Mouse (Mus musculus): ENCODE measurements around the gene Garnl3.

Gene Garnl3

GRCm38 (mm10) chr2:33131500-33132092 lies at the start of gene Garnl3:
Garnl3 (minus strand) TSS chr2:33131654.
- in situ Hi-C loops (cut with MboI, MseI): loop anchor here (5.0 to 10.0 kb wide), 2 partner anchors 144 to 1773 kb away; no protein-coding TSS in a partner anchor

- in situ Hi-C loops (cut with MboI, MseI): no loop called here
Observed at GRCm38 (mm10) chr2:33179930-33180630, 48.6 kb upstream of the Garnl3 start.

DNA sequence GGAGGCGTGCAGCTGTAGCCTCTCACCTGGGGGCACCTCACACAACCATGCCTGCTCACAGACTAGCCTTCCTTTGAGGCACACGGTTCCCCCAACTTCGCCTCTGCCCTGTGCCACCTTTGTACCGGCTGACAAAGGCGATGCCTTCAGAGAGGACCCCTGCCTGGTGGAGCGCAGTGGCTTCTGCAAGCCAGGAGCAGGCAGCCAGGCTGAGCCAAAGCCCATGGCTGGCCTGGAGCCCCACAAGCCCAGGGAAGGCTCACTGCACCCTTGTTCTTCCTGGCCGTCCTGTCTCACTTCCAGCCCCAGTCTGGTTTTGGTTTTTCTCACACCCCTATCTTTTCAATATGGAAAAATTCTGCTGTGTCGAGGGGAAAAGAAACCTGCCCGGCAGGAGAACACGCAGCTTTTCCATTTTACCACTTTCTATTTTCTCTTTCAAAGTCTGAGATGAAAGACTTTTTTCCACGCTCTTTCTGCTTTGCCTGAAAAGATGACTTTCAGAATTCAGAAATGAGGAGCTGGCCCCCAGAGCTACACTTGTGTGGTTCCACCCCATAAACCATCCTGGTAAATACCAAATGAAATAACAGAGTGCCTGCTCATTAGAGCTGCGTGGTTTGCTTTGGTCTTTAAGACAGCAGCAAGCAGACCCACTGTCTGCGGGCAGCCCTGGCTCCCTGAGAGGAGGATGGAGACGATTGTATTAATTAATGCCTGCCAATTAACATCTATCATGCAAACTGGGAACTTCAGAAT lies 47.9 kb upstream of the Garnl3 start:
- in situ Hi-C loops (cut with MboI, MseI): no loop called here

DNA sequence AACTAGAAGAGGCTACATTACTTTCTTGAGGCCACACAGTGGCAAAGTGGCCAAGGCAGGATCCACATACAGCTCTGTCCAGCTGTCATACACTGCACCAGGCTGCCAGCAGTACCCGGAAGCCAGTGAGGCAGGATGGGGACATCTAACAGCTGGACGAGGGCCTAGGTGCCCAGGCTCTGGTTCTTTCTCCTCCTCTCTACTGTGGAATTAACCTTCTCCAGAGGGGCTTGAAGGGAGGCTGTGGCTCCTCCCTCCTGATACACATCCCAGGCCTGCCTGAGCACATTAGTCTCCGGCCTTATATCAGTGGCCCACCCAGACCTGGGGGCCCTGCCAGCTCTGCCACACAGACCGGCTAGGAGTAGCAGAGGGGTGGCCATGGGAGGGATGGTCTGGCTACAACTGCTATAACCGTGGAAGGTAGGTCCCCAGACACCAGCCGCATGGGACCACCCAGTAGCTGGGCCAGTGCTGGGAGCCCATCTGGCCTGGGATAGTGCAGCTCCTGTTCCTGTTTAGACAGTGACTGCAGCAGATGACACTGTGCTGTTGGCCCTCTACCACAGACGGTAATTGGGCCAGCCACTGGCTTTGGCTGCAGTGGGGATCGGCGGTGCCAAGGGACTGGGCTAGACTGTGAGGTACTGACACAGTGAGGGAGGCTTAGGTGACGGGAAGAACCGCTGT lies 46.9 kb upstream of the Garnl3 start:
- in situ Hi-C loops (cut with MboI, MseI): no loop called here

DNA sequence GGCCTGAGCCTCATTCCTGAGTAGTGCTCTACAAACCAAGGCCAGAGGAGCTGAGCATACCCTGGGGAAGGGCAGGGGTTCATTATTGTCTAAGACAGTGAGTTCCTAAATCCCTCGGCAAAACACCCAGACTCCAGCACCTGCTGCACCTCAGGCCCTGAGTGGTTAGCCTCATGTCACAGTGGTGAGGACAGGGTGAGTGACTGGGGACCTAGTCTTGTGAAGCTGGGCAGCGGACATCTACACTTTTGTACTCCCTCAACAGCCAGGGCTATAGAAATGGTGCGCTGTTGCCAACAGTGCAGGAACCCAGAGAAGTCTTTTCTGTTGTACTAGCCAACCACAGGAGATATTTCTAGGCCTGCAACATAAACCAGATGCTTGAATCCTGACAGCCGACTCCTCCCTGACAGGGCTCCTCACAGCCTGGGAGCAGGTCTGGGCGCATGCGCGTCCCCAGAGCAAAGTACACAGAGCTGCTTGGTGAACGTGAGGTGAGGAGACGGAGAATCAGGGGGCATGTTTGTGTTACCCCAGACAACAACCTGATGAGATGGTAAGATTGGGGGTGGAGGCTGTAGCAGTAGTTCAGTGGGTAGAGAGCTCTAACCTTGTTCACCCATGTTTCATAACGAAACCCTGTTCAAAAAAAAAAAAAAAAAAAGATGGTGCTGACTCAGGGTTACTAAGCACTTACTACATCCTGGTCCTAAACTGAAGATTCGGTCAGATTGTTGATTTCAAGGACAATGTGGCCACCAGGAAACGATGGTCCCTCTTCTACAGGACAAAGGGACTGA lies 46.2 kb upstream of the Garnl3 start:
- in situ Hi-C loops (cut with MboI, MseI): no loop called here

GRCm38 (mm10) chr2:33176921-33177320 lies 45.5 kb upstream of the Garnl3 start:
- in situ Hi-C loops (cut with MboI, MseI): no loop called here

GRCm38 (mm10) chr2:33176516-33176915 lies 45.1 kb upstream of the Garnl3 start:
- in situ Hi-C loops (cut with MboI, MseI): no loop called here

GRCm38 (mm10) chr2:33173686-33174085 lies 42.2 kb upstream of the Garnl3 start:
- in situ Hi-C loops (cut with MboI, MseI): no loop called here

DNA sequence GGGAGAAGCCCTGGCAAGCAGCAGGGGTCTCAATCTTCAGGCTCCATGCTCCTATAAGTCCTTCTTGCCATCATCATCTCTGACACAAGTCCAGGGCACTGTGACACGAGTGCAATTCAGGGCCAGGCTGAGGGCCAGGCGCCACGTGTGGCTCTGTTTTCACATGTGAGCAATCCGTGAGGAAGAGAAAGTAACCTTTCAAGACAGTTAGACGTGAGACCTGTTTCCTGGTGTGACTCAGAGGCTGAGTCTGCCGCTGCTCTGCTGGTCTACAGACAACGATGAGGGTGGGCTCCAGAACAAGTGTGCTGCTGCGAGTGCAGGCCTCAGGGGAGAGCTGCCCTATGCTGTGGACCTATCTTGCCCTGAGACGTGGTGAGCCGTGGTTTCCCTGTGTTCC lies 41.7 kb upstream of the Garnl3 start:
- in situ Hi-C loops (cut with MboI, MseI): no loop called here

GRCm38 (mm10) chr2:33170777-33171565 lies 39.5 kb upstream of the Garnl3 start:
- in situ Hi-C loops (cut with MboI, MseI): no loop called here

GRCm38 (mm10) chr2:33169445-33169844 lies 38.0 kb upstream of the Garnl3 start:
- in situ Hi-C loops (cut with MboI, MseI): no loop called here

GRCm38 (mm10) chr2:33167060-33167459 lies 35.6 kb upstream of the Garnl3 start:
- in situ Hi-C loops (cut with MboI, MseI): no loop called here

DNA sequence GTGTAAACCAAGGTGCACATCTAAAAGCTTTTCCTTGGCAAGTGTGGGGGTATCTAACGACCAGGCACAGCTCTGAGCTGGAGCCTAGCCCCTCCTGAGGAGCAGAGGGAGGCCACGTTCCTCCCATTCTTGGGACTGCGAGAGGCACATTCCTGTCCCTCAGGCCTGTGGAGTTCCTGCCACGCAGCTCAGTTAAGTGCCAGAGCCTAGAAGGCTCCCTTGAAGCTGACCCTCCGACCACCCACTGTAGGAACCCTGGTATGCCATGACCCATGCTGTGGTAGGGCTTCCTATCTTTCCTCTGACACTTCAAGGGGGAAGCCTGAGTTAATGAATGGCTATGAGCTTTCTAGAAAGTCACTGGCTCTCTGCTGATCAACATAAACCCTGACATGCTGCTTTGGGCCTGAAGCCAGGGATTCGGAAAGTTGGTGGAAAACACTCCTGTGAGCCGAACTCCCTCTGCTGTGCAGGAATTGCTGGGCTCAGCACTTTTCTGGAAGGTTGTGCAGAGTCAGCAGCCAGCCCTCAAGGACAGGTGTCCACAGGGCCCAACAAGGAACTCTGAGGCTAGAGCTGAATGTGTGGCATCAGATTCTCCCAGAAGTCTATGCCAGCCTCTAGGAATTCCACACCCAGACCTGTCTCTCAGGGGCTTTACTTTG lies 34.4 kb upstream of the Garnl3 start:
- in situ Hi-C loops (cut with MboI, MseI): no loop called here

DNA sequence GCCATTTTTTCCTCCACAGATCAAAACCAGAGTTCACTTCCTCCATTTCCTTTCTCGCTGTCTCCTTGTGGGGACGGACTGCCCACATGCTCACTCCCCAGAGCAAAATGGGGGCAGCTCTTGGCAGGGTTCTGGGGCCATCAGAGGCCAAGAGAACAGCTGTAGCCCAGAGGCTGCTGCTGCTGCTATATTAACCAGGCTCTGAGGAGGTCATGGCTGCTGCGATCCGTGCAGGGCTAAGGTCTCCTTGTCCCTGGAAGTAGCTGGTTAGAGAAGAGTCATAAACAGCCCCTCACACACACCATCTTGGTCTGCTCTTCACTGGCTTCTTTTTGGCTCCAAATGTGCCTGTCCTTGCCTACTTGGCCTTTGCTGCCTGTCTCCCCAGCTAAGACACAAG lies 33.8 kb upstream of the Garnl3 start:
- in situ Hi-C loops (cut with MboI, MseI): no loop called here

DNA sequence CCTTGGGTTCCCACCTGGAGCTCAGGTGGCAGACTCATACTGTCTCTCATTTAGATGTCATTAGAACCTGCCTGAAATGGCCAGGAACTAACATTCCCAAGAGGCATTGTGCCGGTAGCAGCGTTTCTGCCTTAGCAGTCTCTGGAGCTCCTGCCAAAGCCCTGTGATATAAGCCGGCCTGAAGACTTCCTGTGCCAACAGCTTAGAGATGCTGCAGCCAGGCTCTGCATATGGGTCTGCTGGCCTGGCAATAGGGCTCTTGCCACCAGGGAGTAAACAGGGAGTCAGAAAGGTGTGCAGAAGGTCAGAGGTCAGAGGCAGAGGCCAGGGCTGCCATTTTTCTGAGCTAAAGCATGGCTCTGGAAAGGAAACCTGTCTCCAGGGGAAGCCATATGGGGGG lies 33.2 kb upstream of the Garnl3 start:
- in situ Hi-C loops (cut with MboI, MseI): no loop called here

- in situ Hi-C loops (cut with MboI, MseI): no loop called here
Observed at GRCm38 (mm10) chr2:33162126-33162525, 30.7 kb upstream of the Garnl3 start.

DNA sequence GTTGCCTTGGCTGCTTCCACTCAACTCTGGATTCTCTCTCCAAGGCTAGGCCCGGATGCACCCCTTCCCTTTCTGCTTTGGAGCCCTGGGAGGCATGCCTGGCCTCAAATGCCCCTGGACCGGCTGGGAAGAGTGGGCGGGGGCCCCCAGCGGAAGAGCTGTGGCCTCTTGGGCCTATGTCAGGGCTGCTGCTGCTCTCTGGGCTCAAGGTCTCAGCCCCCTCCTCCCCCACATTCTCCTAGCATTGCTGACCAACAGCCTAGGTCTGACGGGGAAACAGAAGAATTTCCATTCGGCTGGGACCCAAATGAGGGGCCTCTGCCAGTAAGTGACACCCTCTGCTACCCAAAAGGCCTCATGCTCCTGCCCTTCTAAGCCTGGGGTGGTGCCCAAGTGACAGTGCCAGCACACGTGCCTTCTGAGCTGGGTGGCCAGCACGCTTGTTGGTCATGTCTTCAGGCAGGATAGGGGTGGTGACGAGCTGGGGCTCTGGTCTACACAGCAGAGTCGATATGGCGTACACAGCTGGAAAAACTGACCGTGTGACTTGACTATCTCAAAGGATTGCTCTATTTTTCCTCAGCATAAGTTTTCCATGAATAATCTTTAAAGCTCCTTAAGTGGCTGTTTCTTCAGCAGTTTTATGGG lies 29.0 kb upstream of the Garnl3 start:
- in situ Hi-C loops (cut with MboI, MseI): no loop called here

DNA sequence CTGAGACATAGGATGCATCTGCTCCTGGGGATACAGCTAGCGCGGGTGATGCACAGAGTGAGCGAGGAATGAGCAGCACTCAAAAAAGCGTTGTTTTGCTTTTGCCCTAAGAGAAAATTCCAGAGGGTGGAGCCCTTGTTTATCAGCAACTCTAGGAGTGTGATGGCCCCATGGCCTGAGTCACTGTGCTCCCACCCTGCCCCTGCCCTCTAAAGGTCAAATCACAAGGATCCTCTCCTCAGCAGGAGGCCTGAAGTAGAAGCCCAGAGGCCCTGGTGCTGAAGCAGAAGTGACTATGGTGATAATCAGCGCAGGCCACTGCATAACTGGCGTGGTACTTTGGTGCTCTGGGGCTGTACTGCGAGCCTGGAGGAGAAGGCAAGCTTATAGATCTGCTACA lies 28.1 kb upstream of the Garnl3 start:
- in situ Hi-C loops (cut with MboI, MseI): loop anchor here (5.0 kb wide), 1 partner anchor 193 kb away; no protein-coding TSS in a partner anchor

- in situ Hi-C loops (cut with MboI, MseI): loop anchor here (5.0 kb wide), 1 partner anchor 193 kb away; no protein-coding TSS in a partner anchor
Observed at GRCm38 (mm10) chr2:33158895-33159294, 27.4 kb upstream of the Garnl3 start.

All from T-helper 1 cell (primary cell).